Mouse (Mus musculus) ES-Bruce4 (cell line): ENCODE results near the gene Gse1. TPM values are rescaled to one million over a fixed set of nuclear protein-coding genes. Genes with fewer than 3 reads are reported as not detected.

Experiments used
- H3K27ac ChIP-seq: 2 replicates; pipeline ENCODE4 v1.5.1; 2012; ENCODE audit warnings: low read length, inconsistent platforms; ENCODE audit not compliant: insufficient read depth
- H3K27me3 ChIP-seq: 2 replicates; pipeline ENCODE4 v1.6.1; 2012; ENCODE audit warnings: mild to moderate bottlenecking, low read length, inconsistent platforms; ENCODE audit not compliant: control insufficient read depth, poor library complexity, insufficient read depth, severe bottlenecking
- H3K36me3 ChIP-seq: 2 replicates; pipeline ENCODE4 v1.6.1; 2012; ENCODE audit warnings: inconsistent platforms, mild to moderate bottlenecking, low read length, moderate library complexity; ENCODE audit not compliant: control insufficient read depth, poor library complexity, insufficient read depth, severe bottlenecking
- H3K4me1 ChIP-seq: one replicate; pipeline ENCODE4 v1.8.1; 2011; ENCODE audit warnings: low read length; ENCODE audit not compliant: control insufficient read depth, insufficient read depth
- H3K4me3 ChIP-seq: 2 replicates; pipeline ENCODE4 v1.5.1; 2011; ENCODE audit warnings: low read depth, mild to moderate bottlenecking, low read length
- H3K9ac ChIP-seq: 2 replicates; pipeline ENCODE4 v1.6.1; 2012; ENCODE audit warnings: low read depth, mild to moderate bottlenecking, inconsistent platforms; ENCODE audit not compliant: poor library complexity, severe bottlenecking
- H3K9me3 ChIP-seq: replicated peaks from 2 replicates; pipeline ENCODE4 v1.6.1; 2012; ENCODE audit warnings: mild to moderate bottlenecking, low read length, inconsistent platforms; ENCODE audit not compliant: control insufficient read depth, poor library complexity, insufficient read depth, severe bottlenecking
- CTCF ChIP-seq: IDR thresholded peaks from one replicate; pipeline ENCODE4 v1.8.1; 2011; ENCODE audit warnings: low read depth, low read length
- EP300 ChIP-seq: IDR thresholded peaks from 2 replicates; pipeline ENCODE4 v1.6.1; 2011; ENCODE audit warnings: low read depth, low read length; ENCODE audit not compliant: insufficient read depth
- POLR2A ChIP-seq: IDR thresholded peaks from one replicate; pipeline ENCODE4 v1.8.1; 2011; ENCODE audit warnings: low read length; ENCODE audit not compliant: insufficient read depth
- polyA plus RNA-seq: library from polyadenylated mRNA; stranded (reverse); fragments of >200 nt; gene quantifications from 2 replicates; pipeline ENCODE4 v1.2.4, GENCODE M21; 2011; ENCODE audit warnings: low read depth; ENCODE audit not compliant: missing spikeins, insufficient read depth, insufficient read length

The Gse1 gene
- polyA plus RNA-seq, 1 experiment: 31.8 TPM

DNA sequence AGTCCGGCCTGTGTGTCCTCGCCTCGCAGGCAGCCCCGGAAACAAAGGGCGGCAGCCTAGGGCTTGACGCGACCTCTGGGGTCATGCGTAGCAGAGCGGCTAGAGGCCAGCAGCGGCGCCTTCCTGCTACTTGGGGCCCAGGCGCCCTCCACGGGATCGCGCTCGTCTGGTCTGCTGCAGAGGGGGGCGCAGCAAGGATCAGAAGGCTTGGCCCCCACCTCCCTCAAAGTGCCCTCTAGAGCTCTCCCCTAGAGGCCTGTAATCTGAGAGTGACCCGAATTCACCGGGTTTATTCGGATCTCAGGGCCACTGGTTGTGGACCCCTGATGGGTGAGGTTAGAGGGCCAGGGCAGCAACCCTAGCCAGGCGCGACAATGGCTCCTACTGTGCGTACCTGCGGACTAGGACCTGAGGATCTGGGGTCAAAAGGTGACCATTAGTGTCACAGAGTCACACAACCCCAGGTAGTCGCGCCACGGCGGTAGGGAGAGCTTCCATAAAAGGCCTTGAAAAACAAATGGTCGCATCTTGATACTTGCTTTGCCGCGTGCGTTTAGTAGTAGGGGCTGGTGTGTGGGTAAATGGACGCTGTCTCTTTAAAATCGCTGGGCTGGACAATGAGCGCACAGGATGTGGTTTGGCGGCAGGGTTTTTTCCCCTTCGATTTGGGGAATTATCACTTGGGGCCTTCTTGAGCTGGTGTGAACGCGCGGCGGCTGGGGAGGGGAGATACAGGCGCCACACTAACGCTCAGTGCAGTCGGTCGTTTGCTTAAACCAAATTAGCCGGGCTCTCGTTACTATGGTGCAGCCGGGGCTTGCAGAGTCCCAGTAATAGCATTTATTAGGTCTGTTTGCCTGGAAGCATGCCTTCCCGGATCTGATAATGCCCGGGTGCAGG lies 258.5 kb downstream of the Gse1 start:
- H3K4me1 ChIP-seq: no peaks in the 10 kb centered on the region
- H3K27me3 ChIP-seq: peaks cover 2% of the 10 kb centered on the region; the same call in 1 of the 2 replicates
- peak overlapping the region; percentile 71 for H3K4me3 ChIP-seq
- no peaks in the 10 kb centered on the region for H3K36me3 ChIP-seq
- TF ChIP-seq POLR2A (no peak), CTCF (no peak), EP300 (no peak)
- H3K9ac ChIP-seq: peak overlapping the region; percentile 78
- H3K9me3 ChIP-seq: no peaks in the 10 kb centered on the region
- H3K27ac ChIP-seq: no peak overlapping the region

DNA sequence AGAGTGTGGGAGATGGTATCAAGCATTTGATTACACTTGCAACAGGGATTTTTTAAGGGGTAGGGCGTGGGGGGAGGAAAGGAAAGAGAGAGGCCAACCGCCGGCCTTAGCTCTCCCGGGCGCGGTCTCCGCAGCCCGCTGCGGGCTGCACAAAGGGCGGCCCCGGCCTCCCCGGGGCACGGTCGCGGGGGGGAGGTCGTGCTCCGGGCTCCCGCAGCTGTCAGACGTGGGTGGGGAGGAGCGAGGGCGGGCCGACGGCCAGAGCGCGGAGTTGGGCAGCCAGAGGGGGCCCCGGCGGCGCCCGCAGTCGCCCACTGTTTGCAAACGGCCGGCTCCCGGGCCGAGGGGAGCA lies 259.1 kb downstream of the Gse1 start:
- Histone ChIP-seq H3K4me1 (no peaks in the 10 kb centered on the region), H3K27me3 (peaks cover 2% of the 10 kb centered on the region; the same call in 1 of the 2 replicates)
- no peak for TF ChIP-seq POLR2A
- no peak for TF ChIP-seq CTCF
- no peak for TF ChIP-seq EP300

DNA sequence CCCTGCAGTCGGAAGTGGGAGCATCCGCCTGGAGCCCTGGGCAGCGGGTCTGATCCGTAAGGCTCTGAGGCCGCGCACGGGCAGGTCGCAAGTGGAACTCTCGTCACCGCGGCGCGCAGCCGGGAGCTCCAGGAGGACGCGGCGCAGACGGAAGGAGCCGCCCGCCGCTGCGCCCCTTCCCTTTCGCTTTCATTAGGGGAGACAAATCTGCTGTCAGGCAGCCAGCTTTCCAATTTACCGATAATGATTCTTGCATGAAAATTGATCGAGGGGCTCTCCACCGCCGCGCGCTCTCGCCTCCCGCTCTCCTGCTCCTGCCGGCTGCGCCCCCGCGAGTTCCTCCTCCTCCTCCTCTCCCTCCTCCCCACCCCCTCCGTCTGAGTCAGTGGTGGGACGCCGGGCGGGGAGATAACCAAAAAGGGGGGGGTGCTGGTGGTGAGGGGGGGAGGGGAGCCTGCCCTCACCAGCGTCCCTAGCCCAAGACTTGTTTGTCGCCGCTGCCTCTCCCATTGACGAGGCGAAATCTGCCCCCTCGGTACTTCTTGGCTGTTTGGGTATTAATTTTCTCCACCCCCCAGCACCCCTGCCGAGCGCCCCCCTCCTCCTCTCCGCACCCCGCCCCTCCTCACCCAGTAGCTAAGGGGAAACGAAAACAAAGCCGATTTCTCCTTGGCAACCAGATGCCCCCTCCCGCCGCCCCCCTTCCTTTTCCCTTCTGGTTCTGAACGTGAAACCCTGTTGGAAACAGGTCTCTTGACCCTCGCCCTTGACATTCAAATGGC lies 259.7 kb downstream of the Gse1 start:
- H3K27me3 ChIP-seq: peaks cover 2% of the 10 kb centered on the region; the same call in 1 of the 2 replicates
- peak overlapping the region; percentile 78 for H3K9ac ChIP-seq
- no peaks in the 10 kb centered on the region for H3K36me3 ChIP-seq
- TF ChIP-seq POLR2A (no peak), CTCF (no peak), EP300 (peak; percentile 44; the same call in 1 of the 2 replicates)
- H3K9me3 ChIP-seq: no peaks in the 10 kb centered on the region
- peak overlapping the region; percentile 71 for H3K4me3 ChIP-seq
- H3K4me1 ChIP-seq: no peaks in the 10 kb centered on the region
- no peak overlapping the region for H3K27ac ChIP-seq

More for the DNA sequence above, 259.1 kb downstream of the Gse1 start:
- Histone ChIP-seq H3K9ac (peak overlapping the region; percentile 78), H3K36me3 (no peaks in the 10 kb centered on the region), H3K27ac (no peak overlapping the region), H3K9me3 (no peaks in the 10 kb centered on the region), H3K4me3 (peak overlapping the region; percentile 71)

DNA sequence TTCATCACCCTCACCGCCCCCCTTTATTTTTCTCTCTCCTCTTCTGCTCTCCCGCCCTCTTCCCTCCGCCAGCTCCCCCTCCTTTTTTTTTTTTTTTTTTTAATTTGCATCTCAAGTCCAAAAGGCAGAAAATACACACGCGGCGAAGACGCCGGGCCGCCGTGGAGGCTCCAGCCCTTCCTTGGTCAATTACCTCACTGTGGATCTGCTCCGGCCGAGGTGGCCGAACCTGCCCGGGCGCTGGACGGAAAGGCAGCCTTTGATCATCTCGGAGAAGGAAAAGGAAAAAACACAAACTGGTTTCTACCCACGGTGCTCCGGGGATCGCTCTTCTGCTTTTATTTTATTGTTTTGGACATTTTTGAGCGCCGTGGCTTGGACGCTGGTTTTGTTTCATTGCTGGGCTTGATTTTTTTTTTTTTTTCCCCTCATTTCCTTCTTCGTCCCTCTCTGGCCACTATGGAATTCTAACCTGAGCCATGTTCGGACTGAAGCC lies 260.4 kb downstream of the Gse1 start:
- Histone ChIP-seq H3K27ac (no peak overlapping the region), H3K27me3 (peaks cover 2% of the 10 kb centered on the region; the same call in 1 of the 2 replicates), H3K4me1 (no peaks in the 10 kb centered on the region), H3K9ac (peak overlapping the region; percentile 78), H3K9me3 (no peaks in the 10 kb centered on the region), H3K36me3 (no peaks in the 10 kb centered on the region), H3K4me3 (peak overlapping the region; percentile 71)
- TF ChIP-seq POLR2A (no peak), CTCF (no peak), EP300 (no peak)

DNA sequence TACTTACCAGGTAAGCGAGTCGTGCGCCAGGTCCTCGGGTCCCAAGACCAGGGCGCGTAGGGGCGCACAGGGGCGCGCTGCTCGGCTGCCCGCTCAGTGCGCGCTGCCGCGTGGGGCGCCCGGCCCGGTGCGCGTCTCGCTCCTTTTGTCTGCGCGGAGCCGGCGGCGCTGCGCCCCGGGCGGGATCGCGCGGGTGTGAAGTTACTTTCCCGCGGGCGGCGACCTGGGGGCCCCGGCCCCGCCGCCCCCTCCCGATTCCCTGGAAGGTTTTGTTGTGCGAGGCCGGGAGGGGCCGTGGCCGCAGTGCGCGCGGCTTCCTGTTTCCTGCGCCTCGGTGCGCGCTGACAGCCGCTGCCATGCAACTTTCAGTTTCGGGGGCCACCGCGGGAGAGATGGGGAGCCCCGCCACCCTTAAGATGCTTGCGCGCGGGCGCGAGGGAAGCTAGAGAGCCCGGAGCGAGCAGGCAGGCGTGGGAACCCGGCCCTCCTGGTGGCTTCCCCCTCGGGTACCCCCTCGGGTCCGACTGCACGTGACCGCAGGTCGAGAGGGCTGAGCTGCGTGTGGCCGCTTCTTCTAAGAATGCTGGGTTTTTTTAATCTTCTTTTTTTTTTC lies 261.0 kb downstream of the Gse1 start:
- TF ChIP-seq CTCF: no peak
- no peak for TF ChIP-seq POLR2A
- TF ChIP-seq EP300: no peak
- H3K9me3 ChIP-seq: no peaks in the 10 kb centered on the region
- peak overlapping the region; percentile 71 for H3K4me3 ChIP-seq
- H3K9ac ChIP-seq: peak overlapping the region; percentile 78
- peaks cover 2% of the 10 kb centered on the region; the same call in 1 of the 2 replicates for H3K27me3 ChIP-seq
- H3K27ac ChIP-seq: no peak overlapping the region
- H3K4me1 ChIP-seq: no peaks in the 10 kb centered on the region
- no peaks in the 10 kb centered on the region for H3K36me3 ChIP-seq
